Mouse (Mus musculus): ENCODE measurements around the gene Rrp1b. TPM values are rescaled to one million over a fixed set of nuclear protein-coding genes. Genes with fewer than 3 reads are reported as not detected.
"Not testable (repeated sequence)": the region's sequence is repeated elsewhere in the genome, so short reads cannot be mapped to it uniquely, and the experiment has no call there.

Gene Rrp1b
- polyA plus RNA-seq, 1 experiment from 2014 or later, result 29.2 TPM

- in situ Hi-C loops (cut with MboI; ENCODE audit: low pct_unique_long_range_greater_than_20kb), result loop anchor here (5.0 kb wide), 1 partner anchor 47 kb away; no protein-coding TSS in a partner anchor
- DNase-seq (ENCODE audit: low read depth, low spot score), result no peak
- no peak for ATAC-seq
- ChIA-PET CTCF (interaction anchor here (1.4 to 1.5 kb wide), 2 partner anchors 8 to 48 kb away, joined by 5 read pairs; no protein-coding TSS in a partner anchor), POLR2A (no interaction called here)
- H3K27me3 ChIP-seq, result no peaks in the 10 kb centered on the region
- no peak for TF ChIP-seq CTCF (IDR thresholded peaks at IDR 0.05)
These were observed 38.8 kb downstream of the Rrp1b start for GRCm38 (mm10) chr17:32074658-32075057.

GRCm38 (mm10) chr17:32075164-32075563 lies 39.3 kb downstream of the Rrp1b start:
- DNase-seq (ENCODE audit: low read depth, low spot score) (no peak), ATAC-seq (no peak)
- ChIA-PET CTCF (interaction anchor here (1.5 kb wide), 1 partner anchor 48 kb away, joined by 5 read pairs; no protein-coding TSS in a partner anchor), POLR2A (no interaction called here)
- in situ Hi-C loops (cut with MboI; ENCODE audit: low pct_unique_long_range_greater_than_20kb), result no loop called here
- TF ChIP-seq CTCF (IDR thresholded peaks at IDR 0.05), result peak; percentile 86
- H3K27me3 ChIP-seq, result no peaks in the 10 kb centered on the region

- CTCF ChIA-PET, result interaction anchor here (1.5 kb wide), 1 partner anchor 14 kb away, joined by 4 read pairs; no protein-coding TSS in a partner anchor
- no peak for DNase-seq (ENCODE audit: low read depth, low spot score)
- in situ Hi-C loops (cut with MboI; ENCODE audit: low pct_unique_long_range_greater_than_20kb), result no loop called here
- POLR2A ChIA-PET, result no interaction called here
- no peak for ATAC-seq
- TF ChIP-seq CTCF (IDR thresholded peaks at IDR 0.05), result no peak
- H3K27me3 ChIP-seq, result no peaks in the 10 kb centered on the region
These were observed 47.5 kb downstream of the Rrp1b start for GRCm38 (mm10) chr17:32083351-32083750.

- H3K27me3 ChIP-seq, result no peaks in the 10 kb centered on the region
- in situ Hi-C loops (cut with MboI; ENCODE audit: low pct_unique_long_range_greater_than_20kb), result no loop called here
- ATAC-seq (no peak), DNase-seq (ENCODE audit: low read depth, low spot score) (no peak)
- POLR2A ChIA-PET, result no interaction called here
- CTCF ChIA-PET, result no interaction called here
- TF ChIP-seq CTCF (IDR thresholded peaks at IDR 0.05), result no peak
These were observed 51.2 kb downstream of the Rrp1b start for GRCm38 (mm10) chr17:32087069-32087468.

GRCm38 (mm10) chr17:32091032-32091363 lies 55.1 kb downstream of the Rrp1b start:
- TF ChIP-seq CTCF (IDR thresholded peaks at IDR 0.05), result no peak
- H3K27me3 ChIP-seq, result no peaks in the 10 kb centered on the region
- peak; percentile 24 for ATAC-seq
- POLR2A ChIA-PET, result no interaction called here
- DNase-seq (ENCODE audit: low read depth, low spot score), result no peak
- CTCF ChIA-PET, result interaction anchor here (0.9 to 1.4 kb wide), 2 partner anchors 12 to 46 kb away, joined by 3 read pairs; no protein-coding TSS in a partner anchor
- in situ Hi-C loops (cut with MboI; ENCODE audit: low pct_unique_long_range_greater_than_20kb), result no loop called here

- H3K27me3 ChIP-seq; POLR2A ChIA-PET; DNase-seq (ENCODE audit: low read depth, low spot score); in situ Hi-C loops (cut with MboI; ENCODE audit: low pct_unique_long_range_greater_than_20kb); CTCF ChIA-PET: not testable (repeated sequence)
- ATAC-seq, result peak; percentile 83
These were observed 55.7 kb downstream of the Rrp1b start for GRCm38 (mm10) chr17:32091364-32092240.

GRCm38 (mm10) chr17:32092241-32092619 lies 56.3 kb downstream of the Rrp1b start:
- H3K27me3 ChIP-seq, result no peaks in the 10 kb centered on the region
- in situ Hi-C loops (cut with MboI; ENCODE audit: low pct_unique_long_range_greater_than_20kb), result no loop called here
- no peak for TF ChIP-seq CTCF (IDR thresholded peaks at IDR 0.05)
- CTCF ChIA-PET, result no interaction called here
- DNase-seq (ENCODE audit: low read depth, low spot score) (no peak), ATAC-seq (no peak)
- POLR2A ChIA-PET, result no interaction called here

- CTCF ChIA-PET, result no interaction called here
- no peak for TF ChIP-seq CTCF (IDR thresholded peaks at IDR 0.05)
- DNase-seq (ENCODE audit: low read depth, low spot score), result no peak
These were observed 57.0 kb downstream of the Rrp1b start for GRCm38 (mm10) chr17:32092895-32093294.

GRCm38 (mm10) chr17:32097676-32098075 lies 61.8 kb downstream of the Rrp1b start:
- peak; percentile 67 for ATAC-seq
- CTCF ChIA-PET, result interaction anchor here (1.2 kb wide), 1 partner anchor 13 kb away, joined by 4 read pairs; no protein-coding TSS in a partner anchor
- H3K27me3 ChIP-seq, result no peaks in the 10 kb centered on the region
- no peak for TF ChIP-seq CTCF (IDR thresholded peaks at IDR 0.05)
- in situ Hi-C loops (cut with MboI; ENCODE audit: low pct_unique_long_range_greater_than_20kb), result no loop called here
- POLR2A ChIA-PET, result interaction anchor here (0.7 kb wide), 1 partner anchor 9 kb away, joined by 4 read pairs; no protein-coding TSS in a partner anchor
- no peak for DNase-seq (ENCODE audit: low read depth, low spot score)

More at GRCm38 (mm10) chr17:32092895-32093294, 57.0 kb downstream of the Rrp1b start:
- in situ Hi-C loops (cut with MboI; ENCODE audit: low pct_unique_long_range_greater_than_20kb), result no loop called here
- no peaks in the 10 kb centered on the region for H3K27me3 ChIP-seq
- ATAC-seq, result no peak
- POLR2A ChIA-PET, result no interaction called here

GRCm38 (mm10) chr17:32098905-32099304 lies 63.0 kb downstream of the Rrp1b start:
- DNase-seq (ENCODE audit: low read depth, low spot score); H3K27me3 ChIP-seq; ATAC-seq; POLR2A ChIA-PET; CTCF ChIA-PET; in situ Hi-C loops (cut with MboI; ENCODE audit: low pct_unique_long_range_greater_than_20kb): not testable (repeated sequence)

GRCm38 (mm10) chr17:32099574-32099942 lies 63.7 kb downstream of the Rrp1b start:
- no peaks in the 10 kb centered on the region for H3K27me3 ChIP-seq
- CTCF ChIA-PET, result no interaction called here

More at GRCm38 (mm10) chr17:32099574-32099942, 63.7 kb downstream of the Rrp1b start:
- DNase-seq (ENCODE audit: low read depth, low spot score), result no peak
- in situ Hi-C loops (cut with MboI; ENCODE audit: low pct_unique_long_range_greater_than_20kb), result no loop called here
- ATAC-seq, result no peak
- no peak for TF ChIP-seq CTCF (IDR thresholded peaks at IDR 0.05)
- POLR2A ChIA-PET, result no interaction called here

Data from Patski (cell line).